Mouse (Mus musculus) spleen, embryonic (tissue): ENCODE results near the gene Agap2.

Experiments used
- CTCF ChIA-PET: fragments of 350-600 bp; sonication (Branson Sonifier 250); formaldehyde crosslinking; loops from one replicate; lab custom pipeline; 2022; lab: Charles Lee

Gene Agap2

DNA sequence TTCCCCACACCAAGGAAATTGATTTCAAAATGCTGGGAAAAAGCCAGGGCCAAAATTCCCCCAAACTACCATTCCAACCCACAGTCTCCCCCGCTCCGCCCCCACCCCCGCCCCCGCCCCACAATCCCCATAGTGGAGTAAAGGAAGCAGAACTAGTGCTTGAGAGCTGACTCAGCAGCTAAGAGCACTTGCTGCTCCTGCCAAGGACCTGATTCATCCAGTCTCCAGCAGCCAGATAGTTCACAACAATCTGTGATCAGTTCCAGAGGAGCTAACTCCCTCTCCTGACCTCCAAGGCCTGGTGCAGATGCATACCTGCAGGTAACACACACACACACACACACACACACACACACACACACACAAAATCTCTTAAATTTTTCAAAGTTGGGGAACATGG, 54.3 kb downstream of the Agap2 start:
- CTCF ChIA-PET, result no interaction called here

DNA sequence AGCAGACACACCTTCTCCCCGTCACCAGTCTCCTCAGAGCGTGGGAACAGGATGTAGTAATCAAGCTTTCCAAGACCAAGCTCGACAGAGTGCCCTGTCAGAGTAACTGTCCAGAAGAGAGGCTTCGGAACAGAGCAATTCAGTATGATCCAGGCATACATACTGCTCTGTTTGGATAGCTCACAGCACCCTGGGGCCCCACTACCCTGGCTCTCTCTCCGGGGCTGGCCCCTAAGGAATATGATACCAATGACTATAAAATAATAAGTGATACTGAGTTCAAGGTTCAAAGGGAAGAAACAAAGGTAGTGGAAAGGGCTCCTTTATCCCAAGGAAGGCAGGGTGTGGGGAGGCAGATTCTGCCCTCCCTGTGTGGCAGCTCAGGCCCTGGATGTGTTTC, 57.4 kb downstream of the Agap2 start:
- CTCF ChIA-PET, result interaction anchor here (0.8 kb wide), 1 partner anchor 8 kb away, joined by 5 read pairs; no protein-coding TSS in a partner anchor

DNA sequence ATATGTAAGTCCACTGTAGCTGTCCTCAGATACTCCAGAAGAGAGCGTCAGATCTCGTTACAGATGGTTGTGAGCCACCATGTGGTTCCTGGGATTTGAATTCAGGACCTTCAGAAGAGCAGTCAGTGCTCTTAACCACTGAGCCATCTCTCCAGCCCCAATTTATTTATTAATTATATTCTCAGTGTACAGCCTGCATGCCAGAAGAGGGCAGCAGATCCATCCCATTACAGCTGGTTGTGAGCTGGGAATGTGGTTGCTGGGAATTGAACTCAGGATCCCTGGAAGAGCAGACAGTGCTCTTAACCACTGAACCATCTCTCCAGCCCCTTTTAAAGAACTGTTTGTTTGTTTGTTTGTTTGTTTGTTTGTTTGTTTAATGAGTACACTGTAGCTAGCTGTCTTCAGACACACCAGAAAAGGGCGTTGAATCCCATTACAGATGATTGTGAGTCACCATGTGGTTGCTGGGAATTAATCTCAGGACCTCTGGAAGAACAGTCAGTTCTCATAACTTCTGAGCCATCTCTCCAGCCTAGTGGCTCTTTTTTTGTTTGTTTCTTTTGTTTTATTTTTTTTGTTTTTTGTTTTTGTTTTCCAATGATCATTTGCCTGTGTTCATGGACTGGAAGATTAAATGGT, 59.4 kb downstream of the Agap2 start:
- CTCF ChIA-PET, result interaction anchor here (0.7 to 1.3 kb wide), 2 partner anchors 12 to 1188 kb away, joined by 3 to 4 read pairs; partner anchors contain the start of gene Cnpy2

DNA sequence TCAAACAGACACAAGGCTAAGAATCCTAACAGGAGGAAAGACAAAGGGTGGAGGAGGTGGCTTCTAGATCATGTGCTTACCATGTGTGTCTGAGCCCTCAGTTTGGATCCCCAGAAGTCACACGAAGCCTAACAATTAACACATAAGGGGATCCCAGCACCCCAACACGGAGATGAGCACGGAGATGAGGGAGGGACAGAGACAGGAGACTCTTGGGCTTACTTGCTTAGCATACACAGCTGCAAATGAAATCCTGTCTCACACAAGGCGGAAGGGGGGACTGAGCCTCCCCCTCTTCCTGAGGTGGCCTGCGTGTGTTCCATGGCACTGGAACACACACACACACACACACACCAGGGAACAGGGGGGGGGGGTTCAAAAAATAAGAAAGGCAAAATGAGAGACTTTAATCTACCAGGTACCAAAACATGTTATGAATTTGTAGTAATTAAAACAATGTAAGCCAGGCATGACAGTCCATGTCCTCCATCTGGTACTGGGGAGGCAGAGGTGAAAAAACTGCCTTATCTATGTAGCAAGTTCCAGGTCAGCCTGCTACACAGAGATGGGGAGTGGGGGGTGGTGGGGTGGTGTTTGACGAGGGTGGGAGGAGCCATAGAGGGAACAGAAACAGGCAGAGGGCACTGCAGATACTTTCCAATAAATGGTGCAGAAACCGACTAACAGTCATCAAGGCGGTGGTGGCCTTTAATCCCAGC, 60.2 kb downstream of the Agap2 start:
- CTCF ChIA-PET, result no interaction called here

DNA sequence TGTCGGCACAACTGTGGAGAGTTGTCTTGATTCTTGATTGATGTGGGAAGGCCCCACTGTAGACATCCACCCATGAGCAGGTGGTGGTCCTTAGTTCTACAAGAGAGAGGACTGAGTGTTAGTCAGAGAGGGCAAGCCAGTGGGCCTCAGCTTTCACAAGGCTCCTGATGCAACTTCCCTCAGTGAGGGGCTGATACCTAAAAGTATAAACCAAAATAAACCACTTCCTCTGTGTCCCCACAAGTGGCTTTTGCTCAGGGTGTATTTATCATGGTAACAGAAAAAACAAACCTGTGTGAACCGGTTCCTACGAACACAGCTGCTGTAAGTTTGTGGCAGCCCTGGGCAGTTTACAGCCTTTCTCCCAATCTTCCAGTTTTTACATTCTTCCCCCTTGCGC, 61.4 kb downstream of the Agap2 start:
- CTCF ChIA-PET, result no interaction called here

DNA sequence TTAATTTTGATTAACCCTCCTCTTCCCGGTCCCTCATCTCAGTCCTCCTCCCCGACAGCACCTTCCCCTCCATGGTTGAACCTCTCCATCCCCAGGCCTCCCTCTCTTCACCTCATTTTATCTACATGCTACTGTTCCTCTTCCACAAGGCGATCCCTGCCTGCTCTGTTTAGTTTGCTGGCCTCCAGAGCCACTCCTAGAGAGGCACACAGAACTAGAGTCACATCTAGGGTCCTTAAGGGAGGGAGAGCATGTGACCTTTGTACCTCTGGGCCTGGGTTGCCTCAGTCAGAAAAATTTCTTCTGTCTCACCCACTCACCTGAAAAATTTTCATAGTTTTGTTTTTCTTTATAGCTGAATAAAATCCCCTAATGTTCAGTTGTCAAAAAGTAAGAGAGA, 62.8 kb downstream of the Agap2 start:
- CTCF ChIA-PET, result no interaction called here

DNA sequence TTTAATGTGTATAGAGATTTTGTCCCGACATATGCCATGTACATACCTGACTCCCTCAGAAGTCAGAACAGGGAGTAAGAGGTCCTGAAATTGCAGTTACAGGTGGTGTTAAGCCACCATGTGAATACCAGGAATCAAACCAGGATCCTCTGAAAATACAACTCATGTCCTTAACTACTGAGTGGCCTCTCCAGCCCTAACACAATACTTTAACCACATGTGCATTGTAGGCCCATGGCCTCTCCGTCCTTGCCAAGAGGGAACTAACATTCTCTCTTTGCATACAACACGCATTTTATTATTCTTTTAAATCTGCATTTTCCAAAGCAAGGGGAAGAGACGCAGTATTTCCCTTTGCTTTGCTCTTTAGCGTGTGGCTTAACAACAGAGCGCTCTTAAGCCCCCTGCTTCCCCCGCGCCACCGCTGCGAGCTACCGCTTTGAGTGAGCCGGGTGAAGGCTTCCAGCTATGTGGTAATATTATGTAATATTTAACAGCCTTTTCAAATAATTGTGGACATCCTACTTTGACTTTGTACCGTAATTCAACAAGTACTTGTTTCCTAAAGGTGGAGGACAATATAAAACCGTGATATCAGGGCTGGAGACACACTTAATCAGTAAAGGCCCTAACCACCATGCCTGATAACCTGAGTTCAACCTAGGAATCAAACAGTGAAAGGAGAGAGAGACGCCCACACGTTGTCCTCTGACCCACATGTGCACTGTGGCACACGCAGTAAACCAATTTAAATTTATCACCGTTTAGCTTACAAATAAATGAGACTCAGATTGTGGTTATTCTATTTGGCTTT, 63.5 kb downstream of the Agap2 start:
- CTCF ChIA-PET, result no interaction called here

DNA sequence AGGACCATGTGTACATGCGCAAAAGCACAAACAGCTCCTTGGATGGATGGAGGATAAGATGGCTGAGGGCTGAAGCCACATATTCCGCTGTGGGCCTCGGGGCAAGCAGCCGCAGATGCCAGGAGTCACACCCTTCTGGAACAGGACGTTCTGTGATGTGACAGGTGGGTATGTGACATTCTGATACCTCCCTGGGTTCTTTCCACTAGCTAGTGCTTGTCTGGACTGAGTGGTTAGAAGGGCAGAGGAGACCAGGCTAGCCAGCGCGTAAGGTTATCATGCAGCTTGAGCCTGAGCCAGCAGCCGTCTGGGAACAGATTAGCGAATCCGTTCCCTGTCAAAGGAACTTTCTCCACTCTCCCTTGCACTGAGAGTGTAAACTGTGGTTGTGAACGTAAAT, 65.9 kb downstream of the Agap2 start:
- CTCF ChIA-PET, result interaction anchor here (0.5 to 1.2 kb wide), 4 partner anchors 9 to 21 kb away, joined by 3 to 5 read pairs (median 4); no protein-coding TSS in a partner anchor

DNA sequence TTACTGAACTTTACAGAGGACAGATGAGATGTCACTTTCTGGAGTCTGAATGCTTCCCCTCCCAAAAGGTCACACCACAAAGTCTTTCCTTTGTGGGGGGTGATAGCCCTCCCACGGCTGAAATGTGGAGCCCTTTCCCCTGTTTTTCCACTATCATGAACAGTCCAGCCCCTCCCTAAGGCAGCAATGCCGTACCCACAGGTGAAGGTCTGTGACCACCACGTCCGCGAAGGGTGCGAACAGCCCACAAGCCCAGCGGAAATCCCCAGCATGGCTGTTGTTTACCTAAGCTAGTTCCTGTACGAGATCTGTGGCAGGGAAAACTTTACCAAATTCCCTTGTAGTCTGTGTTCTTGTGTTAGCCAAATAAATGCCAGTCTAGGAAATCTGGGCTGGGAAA, 66.4 kb downstream of the Agap2 start:
- CTCF ChIA-PET, result interaction anchor here (1.2 kb wide), 1 partner anchor 18 kb away, joined by 3 read pairs; no protein-coding TSS in a partner anchor
